Mouse (Mus musculus) bone marrow macrophage, adult 2 months (primary cell): ENCODE results near the gene Gnb1.

ENCODE experiments used
- CTCF ChIP-seq: IDR thresholded peaks from 2 replicates; pipeline ENCODE4 v1.5.1; 2012; ENCODE audit warnings: low read depth, mild to moderate bottlenecking, low read length, moderate library complexity
- POLR2A ChIP-seq: IDR thresholded peaks from 2 replicates; pipeline ENCODE4 v1.6.1; 2012; ENCODE audit warnings: mild to moderate bottlenecking, low read depth, low read length, borderline replicate concordance

DNA sequence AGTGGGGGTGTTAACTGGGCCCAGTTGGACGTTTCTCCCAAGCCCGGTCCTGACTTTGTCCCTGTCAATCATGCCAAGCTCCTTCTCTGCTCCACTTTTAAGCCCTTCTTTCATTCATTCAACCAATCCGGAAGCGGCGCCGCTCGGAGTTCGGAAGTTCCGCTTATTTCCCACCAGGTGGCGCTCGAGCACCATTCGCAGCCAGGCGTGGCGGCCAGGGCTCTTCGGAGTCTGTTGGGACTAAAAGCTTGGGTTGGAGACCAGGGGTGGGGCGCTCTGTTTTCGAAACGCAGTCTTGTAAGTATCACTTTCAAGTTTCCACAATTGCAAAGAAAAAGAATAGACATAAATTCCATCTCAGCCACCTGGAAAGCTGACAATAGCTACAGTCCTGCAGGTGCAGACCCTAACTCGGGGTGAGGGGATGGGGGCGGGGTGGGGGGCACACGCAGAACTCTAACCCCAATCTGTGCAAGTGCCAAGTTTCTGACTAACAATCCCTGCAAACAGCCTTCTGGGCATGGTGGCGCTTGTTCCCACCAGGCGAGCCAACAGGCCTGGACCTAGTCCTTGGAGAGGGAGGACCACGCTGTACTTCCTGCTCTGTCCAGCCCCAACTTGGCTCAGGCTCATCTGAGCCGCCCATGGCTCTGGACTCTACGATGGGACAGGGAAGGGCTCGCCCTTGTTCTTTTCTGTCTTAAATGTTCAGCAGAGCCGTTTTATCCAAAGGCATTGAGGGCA is 9.6 kb upstream of the Gnb1 start:
- TF ChIP-seq CTCF (peak; percentile 77), POLR2A (no peak)
